10 mouse cellular contexts compared by ENCODE assay signal in the genomic region with DNA sequence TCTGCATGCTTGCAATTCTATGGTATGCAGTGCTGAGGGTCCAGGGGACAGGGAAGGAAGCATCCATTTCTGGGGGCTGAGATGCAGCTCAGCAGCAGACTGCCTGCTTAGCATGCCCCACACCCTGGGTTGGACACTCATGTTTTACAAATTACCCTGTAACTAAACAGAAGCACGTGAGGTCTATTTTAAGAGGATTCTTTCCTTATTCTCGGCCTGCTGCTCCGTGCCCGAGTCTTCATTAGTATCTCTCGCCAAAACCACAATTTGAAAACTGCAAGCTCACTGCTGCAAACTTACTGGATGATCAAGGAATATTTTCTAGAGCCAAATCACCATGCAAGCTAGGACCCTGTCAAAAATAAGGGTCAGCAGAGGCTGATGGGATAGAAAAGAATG. TPM values are rescaled to one million over a fixed set of nuclear protein-coding genes. Genes with fewer than 3 reads are reported as not detected.
DNase-seq lines count a peak whose midpoint lies in the region; ATAC-seq and TF ChIP-seq lines count a peak whose summit lies in the region.
"Had no signal": no experiment of that assay in that cellular context is flagged by ENCODE, and none has a peak within 500 bp of the region (broad histone marks: within the 10 kb centered on the region; RNA-seq: fewer than 3 reads in every experiment).

No protein-coding gene starts in this region.

- peak overlapping the region; percentile 26; the same call in 1 of the 2 replicates for H3K27ac ChIP-seq in hindbrain, embryonic 13.5 days
- H3K27ac ChIP-seq in hindbrain, embryonic 10.5 days, result no peak overlapping the region
- H3K27ac ChIP-seq in brown adipose tissue, adult 24 weeks (replicated peaks; ENCODE audit: low read depth, low read length), result peak overlapping the region; percentile 75
- peak overlapping the region; percentile 63; the same call in 1 of the 2 replicates for H3K27ac ChIP-seq in liver, embryonic 15.5 days (replicated peaks)

- no peaks in the 10 kb centered on the region for H3K36me3 ChIP-seq in hindbrain, embryonic 13.5 days
- H3K36me3 ChIP-seq in hindbrain, embryonic 10.5 days, result no peaks in the 10 kb centered on the region
- peaks cover 52% of the 10 kb centered on the region for H3K36me3 ChIP-seq in G1E (replicated peaks)
- no peaks in the 10 kb centered on the region for H3K36me3 ChIP-seq in liver, embryonic 15.5 days (replicated peaks)

- H3K9ac ChIP-seq in hindbrain, embryonic 13.5 days, result no peak overlapping the region
- H3K9ac ChIP-seq in liver, embryonic 15.5 days, result no peak overlapping the region

- DNase-seq in hindbrain, embryonic 10.5 days (ENCODE audit: low spot score), result no peak
- DNase-seq in G1E (ENCODE audit: low spot score), result no peak
- DNase-seq in cerebellum, adult 11-12 months, result no peak
- DNase-seq in frontal cortex, postnatal 14 days (ENCODE audit: low spot score in 2 of 2), result no peak
- no peak for DNase-seq in heart, adult 18-20 months
- DNase-seq: adrenal gland, postnatal 25 days; cerebellum, postnatal 14 days had no signal

- TF ChIP-seq CTCF in G1E (IDR thresholded peaks at IDR 0.05; ENCODE audit: low read depth, low read length), result no peak

- H3K4me3 ChIP-seq in hindbrain, embryonic 13.5 days, result no peak overlapping the region
- no peak overlapping the region for H3K4me3 ChIP-seq in hindbrain, embryonic 10.5 days
- H3K4me3 ChIP-seq in G1E (ENCODE audit: low read depth, low read length), result peak overlapping the region; percentile 59; the same call in 1 of the 2 replicates
- no peak overlapping the region for H3K4me3 ChIP-seq in brown adipose tissue, adult 24 weeks (ENCODE audit: insufficient read depth, low read depth, low read length)
- H3K4me3 ChIP-seq in liver, embryonic 15.5 days (replicated peaks), result no peak overlapping the region

- H3K27me3 ChIP-seq in hindbrain, embryonic 13.5 days, result no peaks in the 10 kb centered on the region
- H3K27me3 ChIP-seq in hindbrain, embryonic 10.5 days (ENCODE audit: insufficient read depth, poor library complexity, severe bottlenecking), result no peaks in the 10 kb centered on the region
- H3K27me3 ChIP-seq in G1E (ENCODE audit: insufficient read depth, low read length), result no peaks in the 10 kb centered on the region
- H3K27me3 ChIP-seq in liver, embryonic 15.5 days, result no peaks in the 10 kb centered on the region

- no peak for ATAC-seq in hindbrain, embryonic 13.5 days (ENCODE audit: low FRiP score)
- ATAC-seq in G1E (ENCODE audit: extremely low read depth, insufficient number of reproducible peaks, low FRiP score, poor library complexity, severe bottlenecking), result no peak; the same call in 1 of the 2 replicates
- ATAC-seq in liver, embryonic 15.5 days (ENCODE audit: insufficient read depth), result no peak

- no peaks in the 10 kb centered on the region for H3K9me3 ChIP-seq in hindbrain, embryonic 13.5 days
- no peaks in the 10 kb centered on the region for H3K9me3 ChIP-seq in hindbrain, embryonic 10.5 days
- no peaks in the 10 kb centered on the region for H3K9me3 ChIP-seq in G1E (replicated peaks)
- no peaks in the 10 kb centered on the region for H3K9me3 ChIP-seq in liver, embryonic 15.5 days (replicated peaks)

- H3K4me2 ChIP-seq in hindbrain, embryonic 13.5 days, result no peak overlapping the region
- H3K4me2 ChIP-seq in liver, embryonic 15.5 days, result no peak overlapping the region; the same call in 1 of the 2 replicates

- H3K4me1 ChIP-seq in hindbrain, embryonic 13.5 days (replicated peaks), result peaks cover 28% of the 10 kb centered on the region
- H3K4me1 ChIP-seq in hindbrain, embryonic 10.5 days (replicated peaks), result peaks cover 8% of the 10 kb centered on the region
- H3K4me1 ChIP-seq in G1E (ENCODE audit: insufficient read depth, low read depth, low read length), result peaks cover 51% of the 10 kb centered on the region
- peaks cover 37% of the 10 kb centered on the region for H3K4me1 ChIP-seq in brown adipose tissue, adult 24 weeks (ENCODE audit: control insufficient read depth, insufficient read depth, insufficient read length, low read length)
- H3K4me1 ChIP-seq in liver, embryonic 15.5 days (replicated peaks), result peaks cover 31% of the 10 kb centered on the region

- 51% methylated on average over 5 of the region's 5 CpGs for WGBS in hindbrain, embryonic 13.5 days
- 87% methylated on average over 5 of the region's 5 CpGs for WGBS in hindbrain, embryonic 10.5 days
- 20% methylated on average over 5 of the region's 5 CpGs for WGBS in liver, embryonic 15.5 days (ENCODE audit: insufficient replicate concordance)

RNA-seq across cellular contexts. Expression of a gene that starts 48.1 kb away (rescaled TPM):
- 33.9 and 35.2 TPM in 2 replicates for polyA plus RNA-seq in hindbrain, embryonic 13.5 days (2015; fragmentation: Nextera tagmentation; extraction: Ambion mirVana)
- 21.9 and 22.8 TPM in 2 replicates for polyA plus RNA-seq in hindbrain, embryonic 10.5 days (2016; fragmentation: Nextera tagmentation; extraction: Ambion mirVana)
- total RNA-seq in G1E (2014; fragmentation: Nextera tagmentation) (53.5 and 54.8 TPM in 2 replicates), G1E (2017) (27.9 and 31.5 TPM in 2 replicates)
- 9.9 and 10.1 TPM in 2 replicates for polyA plus RNA-seq in G1E (2012)
- polyA plus RNA-seq in brown adipose tissue, adult 24 weeks (2012; ENCODE audit: insufficient read depth, insufficient read length, missing spikeins), result 13.8 and 23.1 TPM in 2 replicates
- 7.0 and 7.3 TPM in 2 replicates for polyA plus RNA-seq in liver, embryonic 15.5 days (2015; fragmentation: Nextera tagmentation; extraction: Ambion mirVana)
- 10 to 100 TPM; 74.8 to 76.3 TPM for total RNA-seq in heart, adult 18-20 months (2021)

RNA-seq across cellular contexts. Expression of a gene that starts 56.9 kb away (rescaled TPM):
- 158 and 163 TPM in 2 replicates for polyA plus RNA-seq in hindbrain, embryonic 13.5 days (2015; fragmentation: Nextera tagmentation; extraction: Ambion mirVana)
- polyA plus RNA-seq in hindbrain, embryonic 10.5 days (2016; fragmentation: Nextera tagmentation; extraction: Ambion mirVana), result 188 and 220 TPM in 2 replicates
- total RNA-seq in G1E (2014; fragmentation: Nextera tagmentation) (77.4 and 90.2 TPM in 2 replicates), G1E (2017) (116 and 121 TPM in 2 replicates)
- polyA plus RNA-seq in G1E (2012), result 31.4 and 39.1 TPM in 2 replicates
- polyA plus RNA-seq in brown adipose tissue, adult 24 weeks (2012; ENCODE audit: insufficient read depth, insufficient read length, missing spikeins), result 105 and 113 TPM in 2 replicates
- polyA plus RNA-seq in liver, embryonic 15.5 days (2015; fragmentation: Nextera tagmentation; extraction: Ambion mirVana), result 78.6 and 88.4 TPM in 2 replicates
- total RNA-seq in heart, adult 18-20 months (2021), result 10 to 100 TPM; 93.3 to 94.7 TPM
